Mouse (Mus musculus): ENCODE results near the gene Rere.

GRCm38 (mm10) chr4:150569135-150569833 is 287.8 kb downstream of the Rere start:
- TF ChIP-seq CTCF (conservative IDR thresholded peaks at IDR 0.05; ENCODE audit: insufficient read depth, insufficient read length, low read depth, low read length) (no peak), POLR2A (IDR thresholded peaks at IDR 0.05; ENCODE audit: low read depth, low read length) (no peak)
